Mouse (Mus musculus): ENCODE measurements around the gene Krt19. TPM values are rescaled to one million over a fixed set of nuclear protein-coding genes. Genes with fewer than 3 reads are reported as not detected.

Krt19 gene
- polyA plus RNA-seq (2012; ENCODE audit: insufficient read depth, insufficient read length, low replicate concordance, missing spikeins), result not detected in 2 replicates

DNA sequence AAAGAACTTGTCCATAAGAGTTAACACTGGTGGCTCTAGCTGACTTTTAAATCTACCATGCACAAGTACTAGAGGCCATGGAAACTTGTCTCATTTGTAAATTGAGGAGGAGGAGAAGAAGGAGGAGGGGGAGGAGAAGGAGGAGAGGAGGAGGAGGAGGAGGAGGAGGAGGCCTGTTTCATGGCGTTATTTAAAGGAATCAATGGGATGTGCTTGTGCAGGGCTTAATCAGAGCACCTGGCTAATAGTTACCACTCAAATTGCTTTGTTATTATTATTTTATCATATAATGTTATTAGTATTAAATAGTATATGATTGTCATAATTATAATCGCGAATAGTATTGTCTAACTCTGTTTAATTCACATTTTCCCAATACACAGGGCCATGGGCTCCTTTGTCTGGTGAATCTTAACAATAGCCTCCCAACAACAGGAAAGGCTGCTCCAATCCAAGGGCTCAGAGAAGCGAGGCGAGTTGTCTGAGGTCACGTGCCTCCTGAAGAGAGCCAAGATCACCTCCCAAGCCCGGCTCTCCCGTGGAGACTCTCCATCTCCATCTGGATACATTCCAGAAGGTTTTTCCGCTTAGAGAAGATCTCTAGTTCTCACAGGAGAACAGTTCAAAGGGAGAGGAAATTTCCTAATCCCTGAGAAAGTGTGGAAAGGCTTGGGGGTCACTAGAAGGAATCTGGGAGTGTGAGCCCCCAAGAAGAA is at the start of gene Krt19:
Gene Krt19 (minus strand): TSS at position 51 of the 716 bp plus-strand sequence.
- TF ChIP-seq POLR2A (IDR thresholded peaks at IDR 0.05; ENCODE audit: insufficient read depth, low read depth, low read length) (no peak), CTCF (IDR thresholded peaks at IDR 0.05; ENCODE audit: insufficient read depth, low read depth, low read length) (no peak)
- whole genome bisulfite sequencing, result 42% methylated on average over 9 of the region's 9 CpGs
- Histone ChIP-seq H3K4me3 (ENCODE audit: insufficient read depth, low read depth, low read length) (no peak within 1 kb of the TSS), H3K4me1 (ENCODE audit: control insufficient read depth, insufficient read depth, low read length) (peaks cover 14% of the 10 kb centered on the region), H3K27ac (ENCODE audit: insufficient read depth, low read depth, low read length) (no peak within 1 kb of the TSS)

DNA sequence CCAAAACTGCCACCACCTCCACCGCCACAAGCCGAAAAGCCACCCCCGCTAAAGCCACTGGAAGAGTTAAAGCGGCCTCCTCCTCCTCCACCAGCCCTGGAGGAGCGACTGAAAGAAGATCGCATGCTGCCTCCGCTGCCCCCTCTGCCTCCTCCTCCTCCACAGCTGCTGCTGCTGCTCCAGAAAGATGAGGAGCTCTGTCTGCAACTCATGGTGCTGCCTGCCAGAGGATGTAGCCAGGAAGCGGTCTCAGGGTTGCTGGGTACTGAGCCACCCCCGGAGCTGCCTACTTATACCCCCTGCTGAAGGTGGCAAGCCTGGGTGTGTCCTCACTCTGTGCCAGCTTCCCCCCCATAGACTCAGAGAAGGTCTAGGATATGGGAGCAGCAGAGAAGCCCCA is 44.5 kb upstream of the Krt19 start, which contains the start of gene Krt9:
Gene Krt9 (minus strand): TSS at position 255 of the 400 bp plus-strand sequence.
- Histone ChIP-seq H3K4me1 (ENCODE audit: control insufficient read depth, insufficient read depth, low read length) (peaks cover 10% of the 10 kb centered on the region), H3K4me3 (ENCODE audit: insufficient read depth, low read depth, low read length) (no peak within 1 kb of the TSS), H3K27ac (ENCODE audit: insufficient read depth, low read depth, low read length) (peak within 1 kb of the TSS; percentile 23; the same call in 1 of the 2 replicates)
- TF ChIP-seq CTCF (IDR thresholded peaks at IDR 0.05; ENCODE audit: insufficient read depth, low read depth, low read length), result no peak
- TF ChIP-seq POLR2A (IDR thresholded peaks at IDR 0.05; ENCODE audit: insufficient read depth, low read depth, low read length), result no peak
- WGBS, result 17% methylated on average over 9 of the region's 9 CpGs

GRCm38 (mm10) chr11:100191820-100192219 is 43.4 kb upstream of the Krt19 start:
- no peak overlapping the region for H3K4me3 ChIP-seq (ENCODE audit: insufficient read depth, low read depth, low read length)
- no peak for TF ChIP-seq CTCF (IDR thresholded peaks at IDR 0.05; ENCODE audit: insufficient read depth, low read depth, low read length)
- no peak for TF ChIP-seq POLR2A (IDR thresholded peaks at IDR 0.05; ENCODE audit: insufficient read depth, low read depth, low read length)
- 66% methylated on average over 3 of the region's 3 CpGs for WGBS
- no peak overlapping the region for H3K27ac ChIP-seq (ENCODE audit: insufficient read depth, low read depth, low read length)
- peaks cover 10% of the 10 kb centered on the region for H3K4me1 ChIP-seq (ENCODE audit: control insufficient read depth, insufficient read depth, low read length)

DNA sequence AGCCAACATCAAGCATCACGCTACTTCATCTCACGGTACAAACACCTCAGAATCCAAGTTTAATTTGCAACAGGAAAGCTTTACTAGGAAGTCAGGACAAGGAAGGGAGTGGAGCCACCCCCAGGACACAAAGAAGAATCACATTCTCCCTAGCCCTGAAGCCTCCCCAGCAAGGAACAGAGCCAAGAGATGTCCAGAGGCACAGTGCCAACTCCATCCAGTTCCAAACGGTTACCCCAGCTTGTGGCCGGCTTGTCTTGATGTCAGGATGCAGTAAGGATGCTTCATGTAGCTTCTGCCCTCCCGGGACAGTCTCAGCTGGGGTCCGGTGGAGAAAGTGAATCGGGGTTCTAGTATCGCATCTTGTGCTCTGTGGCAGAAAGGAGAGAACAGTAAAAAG is 38.3 kb upstream of the Krt19 start:
- no peak overlapping the region for H3K4me3 ChIP-seq (ENCODE audit: insufficient read depth, low read depth, low read length)
- no peaks in the 10 kb centered on the region for H3K4me1 ChIP-seq (ENCODE audit: control insufficient read depth, insufficient read depth, low read length)
- no peak for TF ChIP-seq POLR2A (IDR thresholded peaks at IDR 0.05; ENCODE audit: insufficient read depth, low read depth, low read length)
- TF ChIP-seq CTCF (IDR thresholded peaks at IDR 0.05; ENCODE audit: insufficient read depth, low read depth, low read length), result no peak
- H3K27ac ChIP-seq (ENCODE audit: insufficient read depth, low read depth, low read length), result no peak overlapping the region
- WGBS, result 88% methylated on average over 8 of the region's 8 CpGs

DNA sequence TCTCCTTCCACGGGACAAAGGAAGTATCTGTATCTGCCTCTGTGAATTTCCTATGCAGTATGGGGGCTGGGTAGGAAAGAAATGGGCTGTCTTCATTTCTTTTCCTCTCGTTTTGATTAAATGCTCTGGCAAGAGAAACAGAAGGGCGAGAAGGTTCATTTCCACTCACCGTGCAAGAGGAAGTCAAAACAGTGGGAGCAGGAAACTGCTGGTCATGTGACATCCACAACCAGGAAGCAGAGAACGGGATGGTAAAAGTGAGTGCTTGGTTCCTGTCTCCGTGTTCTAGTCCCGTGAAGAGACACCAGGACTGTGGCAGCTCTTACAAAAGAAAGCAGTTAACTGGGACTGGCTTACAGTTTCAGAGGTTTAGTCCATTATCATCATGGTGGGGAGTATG is 33.3 kb upstream of the Krt19 start:
- TF ChIP-seq CTCF (IDR thresholded peaks at IDR 0.05; ENCODE audit: insufficient read depth, low read depth, low read length) (no peak), POLR2A (IDR thresholded peaks at IDR 0.05; ENCODE audit: insufficient read depth, low read depth, low read length) (no peak)
- no peak overlapping the region for H3K4me3 ChIP-seq (ENCODE audit: insufficient read depth, low read depth, low read length)
- H3K4me1 ChIP-seq (ENCODE audit: control insufficient read depth, insufficient read depth, low read length), result peaks cover 10% of the 10 kb centered on the region
- 65% methylated on average over 7 of the region's 7 CpGs for WGBS
- no peak overlapping the region for H3K27ac ChIP-seq (ENCODE audit: insufficient read depth, low read depth, low read length)

GRCm38 (mm10) chr11:100179260-100179659 is 30.8 kb upstream of the Krt19 start:
- 36% methylated on average over 3 of the region's 3 CpGs for WGBS
- no peak overlapping the region for H3K27ac ChIP-seq (ENCODE audit: insufficient read depth, low read depth, low read length)
- TF ChIP-seq CTCF (IDR thresholded peaks at IDR 0.05; ENCODE audit: insufficient read depth, low read depth, low read length), result no peak
- TF ChIP-seq POLR2A (IDR thresholded peaks at IDR 0.05; ENCODE audit: insufficient read depth, low read depth, low read length), result no peak

GRCm38 (mm10) chr11:100178307-100178706 is 29.8 kb upstream of the Krt19 start:
- Histone ChIP-seq H3K4me1 (ENCODE audit: control insufficient read depth, insufficient read depth, low read length) (peaks cover 10% of the 10 kb centered on the region), H3K4me3 (ENCODE audit: insufficient read depth, low read depth, low read length) (no peak overlapping the region), H3K27ac (ENCODE audit: insufficient read depth, low read depth, low read length) (no peak overlapping the region)
- TF ChIP-seq CTCF (IDR thresholded peaks at IDR 0.05; ENCODE audit: insufficient read depth, low read depth, low read length) (no peak), POLR2A (IDR thresholded peaks at IDR 0.05; ENCODE audit: insufficient read depth, low read depth, low read length) (no peak)
- 66% methylated on average over 5 of the region's 5 CpGs for WGBS

More at GRCm38 (mm10) chr11:100179260-100179659, 30.8 kb upstream of the Krt19 start:
- Histone ChIP-seq H3K4me3 (ENCODE audit: insufficient read depth, low read depth, low read length) (no peak overlapping the region), H3K4me1 (ENCODE audit: control insufficient read depth, insufficient read depth, low read length) (peaks cover 10% of the 10 kb centered on the region)

DNA sequence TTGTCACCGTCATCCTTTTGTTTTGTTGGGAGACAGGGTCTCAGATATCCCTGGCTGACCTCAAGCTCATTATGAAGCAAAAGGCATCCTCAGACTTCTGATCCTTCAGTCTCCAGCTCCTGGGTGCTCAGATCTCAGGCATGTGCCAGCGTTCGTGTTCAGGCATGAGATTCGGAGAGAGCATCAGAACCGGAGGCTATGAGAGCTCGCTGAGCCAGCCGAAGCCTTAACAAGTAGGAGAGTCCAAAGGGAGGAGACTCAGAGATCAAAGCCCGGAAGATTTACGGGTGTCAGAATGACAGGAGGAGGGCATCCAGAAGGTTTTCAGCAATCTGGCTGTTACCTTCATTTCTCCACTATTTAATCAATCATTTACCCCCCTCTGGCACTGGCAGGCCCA is 28.3 kb upstream of the Krt19 start:
- peaks cover 10% of the 10 kb centered on the region for H3K4me1 ChIP-seq (ENCODE audit: control insufficient read depth, insufficient read depth, low read length)
- no peak for TF ChIP-seq POLR2A (IDR thresholded peaks at IDR 0.05; ENCODE audit: insufficient read depth, low read depth, low read length)
- no peak for TF ChIP-seq CTCF (IDR thresholded peaks at IDR 0.05; ENCODE audit: insufficient read depth, low read depth, low read length)
- no peak overlapping the region for H3K27ac ChIP-seq (ENCODE audit: insufficient read depth, low read depth, low read length)
- no peak overlapping the region for H3K4me3 ChIP-seq (ENCODE audit: insufficient read depth, low read depth, low read length)
- 90% methylated on average over 9 of the region's 9 CpGs for WGBS

All from olfactory bulb, adult 2 months (tissue).